Mouse (Mus musculus) hindbrain, postnatal 0 days (tissue): ENCODE measurements around the gene Rwdd1. TPM values are rescaled to one million over a fixed set of nuclear protein-coding genes. Genes with fewer than 3 reads are reported as not detected.
"Not testable (repeated sequence)": the region's sequence is repeated elsewhere in the genome, so short reads cannot be mapped to it uniquely, and the experiment has no call there.

Source experiments
- ATAC-seq: fragments of 200-750 bp; cut with Nextera tagmentation; 2 replicates; pipeline ENCODE4 v1.8.0; 2017; ENCODE audit warnings: mild to moderate bottlenecking, moderate TSS enrichment, moderate library complexity
- DNase-seq: peaks from one replicate; pipeline ENCODE4 v3.0.0-alpha.2; 2015; ENCODE audit warnings: low spot score
- H3K27ac ChIP-seq: fragments of 300-500 bp; sonication (generic); 2 replicates; pipeline ENCODE4 v1.5.1; 2014; ENCODE audit warnings: mild to moderate bottlenecking
- H3K27me3 ChIP-seq: fragments of 300-500 bp; sonication (generic); 2 replicates; pipeline ENCODE4 v1.6.1; 2014; ENCODE audit warnings: low read length, mixed read lengths; ENCODE audit not compliant: insufficient read depth
- H3K36me3 ChIP-seq: fragments of 300-500 bp; sonication (generic); 2 replicates; pipeline ENCODE4 v1.6.1; 2014; ENCODE audit warnings: low read length, mixed read lengths; ENCODE audit not compliant: insufficient read depth
- H3K4me1 ChIP-seq: fragments of 300-500 bp; sonication (generic); 2 replicates; pipeline ENCODE4 v1.6.1; 2014; ENCODE audit warnings: antibody characterized with exemption, low read length, mixed read lengths; ENCODE audit not compliant: insufficient read depth
- H3K4me2 ChIP-seq: fragments of 300-500 bp; sonication (generic); 2 replicates; pipeline ENCODE4 v1.6.1; 2014; ENCODE audit warnings: low read depth, mild to moderate bottlenecking, low read length, moderate library complexity, mixed read lengths
- H3K4me3 ChIP-seq: fragments of 300-500 bp; sonication (generic); 2 replicates; pipeline ENCODE4 v1.5.1; 2014; ENCODE audit warnings: low read length
- H3K9ac ChIP-seq: fragments of 300-500 bp; sonication (generic); replicated peaks from 2 replicates; pipeline ENCODE4 v1.6.1; 2014; ENCODE audit warnings: mild to moderate bottlenecking, low read length, moderate library complexity, mixed read lengths
- H3K9me3 ChIP-seq: fragments of 300-500 bp; sonication (generic); 2 replicates; pipeline ENCODE4 v1.6.1; 2016; ENCODE audit warnings: low read length, mixed read lengths
- CTCF ChIP-seq: IDR thresholded peaks from 2 replicates; pipeline ENCODE4 v1.5.1; 2016; ENCODE audit warnings: antibody characterized with exemption, control low read depth, low read depth
- WGBS: fragments of 180-500 bp; shearing (Covaris S2); extraction: QIAGEN DNeasy Blood & Tissue Kit; methylation state at CpG from one replicate; pipeline ENCODE4 v1.1.7; 2014; 5-methylcytosine and 5-hydroxymethylcytosine counted together
- polyA plus RNA-seq: library from polyadenylated mRNA; unstranded; fragments of >200 nt; fragmentation: Nextera tagmentation; extraction: Ambion mirVana; gene quantifications from 2 replicates; pipeline ENCODE4 v1.2.1, GENCODE M21; 2015
- total RNA-seq: library from RNA; depleted of rRNA; stranded (reverse); fragments of >200 nt; gene quantifications from 2 replicates; pipeline ENCODE4 v1.2.3, GENCODE M21; 2014

The Rwdd1 gene
- total and polyA plus RNA-seq, 2 experiments from 2014 or later, result 110 to 169 TPM

DNA sequence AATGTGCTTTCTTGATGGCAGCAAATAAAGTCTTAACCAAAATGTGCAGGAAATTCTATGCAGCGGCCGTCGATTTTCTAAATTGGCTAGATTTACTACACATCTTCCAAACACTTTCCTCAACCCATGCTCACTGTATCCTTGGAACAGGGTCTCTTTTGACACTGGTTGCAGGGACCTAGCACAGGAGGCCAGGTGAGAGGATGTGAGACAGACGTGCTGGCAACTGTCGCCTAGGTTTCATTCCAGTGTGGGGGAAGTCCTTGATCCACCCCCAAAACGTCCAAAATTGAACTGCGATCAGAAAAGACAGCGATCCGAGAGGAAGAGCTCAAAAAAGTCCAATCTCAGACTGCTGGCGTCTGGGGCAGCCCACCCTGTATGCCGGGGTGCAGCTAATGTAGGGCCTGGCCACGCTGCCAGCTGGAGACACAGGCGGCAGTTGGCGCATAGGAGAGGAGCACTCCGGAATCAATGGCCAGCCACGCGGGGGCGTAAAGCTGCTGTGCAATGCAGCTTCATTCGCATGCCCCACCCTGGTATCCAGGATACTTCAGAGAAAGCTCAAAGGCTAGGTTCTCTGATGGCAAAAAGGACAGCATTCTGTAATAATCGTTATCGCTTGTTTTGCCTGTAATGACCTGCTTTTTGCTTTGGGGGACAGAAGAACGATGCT, 14.3 kb upstream of the Rwdd1 start:
- Histone ChIP-seq H3K4me3 (peak overlapping the region; percentile 23), H3K27ac (no peak overlapping the region), H3K9ac (peak overlapping the region; percentile 37; the same call in 1 of the 2 replicates), H3K4me2 (peak overlapping the region; percentile 49), H3K4me1 (no peaks in the 10 kb centered on the region), H3K9me3 (no peaks in the 10 kb centered on the region), H3K27me3 (no peaks in the 10 kb centered on the region), H3K36me3 (no peaks in the 10 kb centered on the region)
- ATAC-seq (peak; percentile 89), DNase-seq (peak; percentile 91)
- peak; percentile 83 for TF ChIP-seq CTCF
- 16% methylated on average over 22 of the region's 22 CpGs for WGBS

DNA sequence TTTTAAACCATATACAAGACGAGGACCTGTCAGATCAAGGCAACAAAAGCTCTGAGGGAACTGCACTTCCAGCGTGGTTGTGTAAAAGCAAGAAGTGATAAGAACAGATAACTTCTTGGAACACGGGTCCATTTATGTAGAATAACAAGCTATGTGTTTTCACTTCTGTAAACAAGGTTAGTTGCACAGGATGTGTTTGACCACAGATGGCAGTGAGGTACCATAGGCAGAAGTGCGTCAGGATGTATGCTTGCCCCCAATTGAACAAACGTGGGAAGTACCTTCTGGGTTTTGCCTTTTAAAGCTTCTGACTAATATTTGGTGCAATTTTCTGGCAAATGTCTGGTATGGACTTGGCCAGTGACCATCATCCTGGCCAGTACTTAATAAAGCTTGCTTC, 10.9 kb upstream of the Rwdd1 start:
- no peak for ATAC-seq
- H3K27me3 ChIP-seq, result no peaks in the 10 kb centered on the region
- H3K27ac ChIP-seq, result no peak overlapping the region
- no peak overlapping the region for H3K4me2 ChIP-seq
- TF ChIP-seq CTCF, result 0 out of 2 replicates have a peak, but pooled peaks have one; percentile 1
- no peak overlapping the region for H3K4me3 ChIP-seq
- no peak overlapping the region for H3K9ac ChIP-seq
- 81% methylated on average over 5 of the region's 5 CpGs for WGBS
- H3K36me3 ChIP-seq, result no peaks in the 10 kb centered on the region
- no peaks in the 10 kb centered on the region for H3K4me1 ChIP-seq
- no peak for DNase-seq
- no peaks in the 10 kb centered on the region for H3K9me3 ChIP-seq

- no peak for ATAC-seq
- peak overlapping the region; percentile 76 for H3K4me3 ChIP-seq
- H3K36me3 ChIP-seq, result no peaks in the 10 kb centered on the region
- peak overlapping the region; percentile 77 for H3K9ac ChIP-seq
- H3K9me3 ChIP-seq, result no peaks in the 10 kb centered on the region
- H3K4me2 ChIP-seq, result peak overlapping the region; percentile 79
- peaks cover 10% of the 10 kb centered on the region; the same call in 1 of the 2 replicates for H3K4me1 ChIP-seq
- H3K27me3 ChIP-seq, result no peaks in the 10 kb centered on the region
- peak; percentile 51 for DNase-seq
- TF ChIP-seq CTCF, result no peak
- peak overlapping the region; percentile 87 for H3K27ac ChIP-seq
- WGBS, result under 1% methylated on average over 21 of the region's 21 CpGs
Observed at GRCm38 (mm10) chr10:34018746-34019301, 600 bp downstream of the Rwdd1 start.

DNA sequence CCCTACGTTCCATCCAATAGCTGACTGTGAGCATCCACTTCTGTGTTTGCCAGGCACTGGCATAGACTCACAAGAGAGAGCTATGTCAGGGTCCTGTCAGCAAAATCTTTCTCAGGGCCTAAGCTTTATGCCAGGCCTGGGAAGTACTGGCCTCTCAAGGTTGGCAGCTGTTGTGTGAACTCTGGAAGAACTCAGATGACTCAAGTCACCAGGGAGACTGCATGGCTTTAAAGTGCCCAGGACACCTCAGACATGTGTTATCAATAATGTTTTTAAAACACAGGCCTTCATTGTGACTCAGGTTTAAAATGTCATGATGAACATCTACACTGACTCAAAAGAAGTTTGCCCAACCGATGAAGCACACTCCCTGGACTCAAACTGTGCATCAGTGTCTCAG, 6.2 kb downstream of the Rwdd1 start:
- Histone ChIP-seq H3K9ac (no peak overlapping the region), H3K9me3 (no peaks in the 10 kb centered on the region), H3K27ac (no peak overlapping the region), H3K36me3 (peaks cover 4% of the 10 kb centered on the region; the same call in 1 of the 2 replicates), H3K4me1 (peaks cover 3% of the 10 kb centered on the region; the same call in 1 of the 2 replicates), H3K4me3 (no peak overlapping the region), H3K27me3 (no peaks in the 10 kb centered on the region), H3K4me2 (no peak overlapping the region)
- DNase-seq, result no peak
- TF ChIP-seq CTCF, result no peak
- ATAC-seq, result no peak
- WGBS, result 83% methylated on average over 2 of the region's 2 CpGs

DNA sequence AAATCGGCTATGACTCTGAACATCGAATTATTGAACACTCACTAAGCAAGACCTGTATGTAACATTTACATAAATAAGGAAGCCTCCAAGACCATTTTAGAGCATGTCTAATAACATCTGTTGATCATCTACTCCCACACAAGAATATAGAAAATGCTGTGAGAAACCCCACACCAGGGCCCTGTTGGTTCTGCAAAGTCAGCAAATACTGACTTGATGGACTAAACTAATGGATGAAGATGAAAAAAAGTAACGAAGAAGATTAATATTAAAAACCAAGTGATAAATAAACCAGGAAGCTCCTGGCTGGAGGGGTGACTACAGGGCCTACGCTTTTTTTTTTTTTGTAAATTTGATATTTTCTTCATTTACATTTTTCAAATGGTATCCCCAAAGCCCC, 6.8 kb downstream of the Rwdd1 start:
- no peak overlapping the region for H3K4me3 ChIP-seq
- H3K4me1 ChIP-seq, result no peaks in the 10 kb centered on the region
- no peaks in the 10 kb centered on the region for H3K9me3 ChIP-seq
- H3K9ac ChIP-seq, result no peak overlapping the region
- no peak for TF ChIP-seq CTCF
- no peak overlapping the region for H3K4me2 ChIP-seq
- WGBS, result 96% methylated on average over 4 of the region's 4 CpGs
- ATAC-seq (no peak), DNase-seq (no peak)
- H3K36me3 ChIP-seq, result peaks cover 4% of the 10 kb centered on the region; the same call in 1 of the 2 replicates
- H3K27me3 ChIP-seq, result no peaks in the 10 kb centered on the region
- no peak overlapping the region for H3K27ac ChIP-seq

DNA sequence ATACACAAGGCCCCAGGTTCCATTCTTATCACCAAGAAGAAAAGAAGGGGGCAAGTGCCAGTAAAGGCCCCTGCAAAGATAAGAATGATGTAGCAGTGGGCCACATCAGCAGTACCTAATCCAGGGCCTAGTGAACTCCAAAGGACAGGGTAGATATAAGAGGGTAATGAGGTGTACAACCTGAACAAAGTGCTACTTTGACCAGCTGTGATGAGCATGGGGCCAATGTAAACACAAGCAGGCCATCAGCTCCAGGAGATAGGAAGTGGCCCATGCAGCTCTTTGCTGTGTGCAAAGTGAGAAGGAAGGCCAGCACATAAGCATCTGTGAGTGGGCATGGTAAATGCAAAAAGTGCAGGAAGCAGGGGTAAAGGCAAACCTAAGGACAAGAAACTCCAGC, 21.0 kb downstream of the Rwdd1 start:
- no peaks in the 10 kb centered on the region for H3K27me3 ChIP-seq
- peaks cover 43% of the 10 kb centered on the region for H3K36me3 ChIP-seq
- no peak overlapping the region for H3K4me2 ChIP-seq
- H3K27ac ChIP-seq, result no peak overlapping the region
- H3K9me3 ChIP-seq, result no peaks in the 10 kb centered on the region
- ATAC-seq (no peak), DNase-seq (no peak)
- TF ChIP-seq CTCF, result no peak
- H3K4me3 ChIP-seq, result no peak overlapping the region
- no peak overlapping the region for H3K9ac ChIP-seq
- no peaks in the 10 kb centered on the region for H3K4me1 ChIP-seq

DNA sequence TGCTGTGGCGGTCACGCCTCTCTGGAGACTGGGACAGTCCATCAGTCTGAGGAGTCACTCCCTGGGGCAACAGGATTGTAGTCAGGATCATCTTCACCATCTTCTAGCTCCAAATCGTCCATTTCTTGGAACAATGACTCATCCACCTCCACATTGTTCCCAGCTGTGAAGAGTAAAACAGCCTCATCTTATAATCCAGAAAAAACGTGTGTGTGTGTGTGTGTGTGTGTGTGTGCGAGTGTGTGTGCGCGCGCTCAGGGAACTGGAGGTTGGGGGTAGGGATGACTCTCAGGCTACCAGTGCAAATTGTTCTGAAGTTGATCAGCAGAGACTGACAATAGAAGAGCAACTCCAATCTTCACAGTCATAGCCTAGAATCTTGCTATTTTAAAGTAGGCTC, 22.7 kb downstream of the Rwdd1 start:
- H3K9me3 ChIP-seq, H3K4me2 ChIP-seq, H3K9ac ChIP-seq, H3K4me1 ChIP-seq, H3K27me3 ChIP-seq, H3K4me3 ChIP-seq, DNase-seq, ATAC-seq, H3K27ac ChIP-seq: not testable (repeated sequence)
- peaks cover 48% of the 10 kb centered on the region for H3K36me3 ChIP-seq
- 94% methylated on average over 6 of the region's 8 CpGs for WGBS
